Mouse (Mus musculus): ENCODE data around the gene Adora2a. TPM values are rescaled to one million over a fixed set of nuclear protein-coding genes. Genes with fewer than 3 reads are reported as not detected.

Adora2a gene
- total and polyA plus RNA-seq, 3 experiments = 0.04 TPM; not detected in 2

GRCm38 (mm10) chr10:75299785-75300418 lies 16.8 kb upstream of the Adora2a start (continued):
- peak; percentile 81 for TF ChIP-seq ZNF384 (IDR thresholded peaks at IDR 0.05; ENCODE audit: low read depth, low read length)
- peak; percentile 95 for TF ChIP-seq MAX (IDR thresholded peaks at IDR 0.05; ENCODE audit: low read length)
- no peak for TF ChIP-seq KAT2A (conservative IDR thresholded peaks at IDR 0.05; ENCODE audit: low read depth, low read length)
- TF ChIP-seq TAL1 (IDR thresholded peaks at IDR 0.05; ENCODE audit: low read length) = peak; percentile 42; the same call in 1 of the 2 replicates
- TF ChIP-seq HCFC1 (IDR thresholded peaks at IDR 0.05; ENCODE audit: low read depth, low read length) = peak; percentile 61; the same call in 1 of the 2 replicates
- 0 out of 2 replicates have a peak, but pooled peaks have one; percentile 27 for TF ChIP-seq TBP (IDR thresholded peaks at IDR 0.05; ENCODE audit: low read depth, low read length)

- peak overlapping the region; percentile 93 for H3K27ac ChIP-seq (ENCODE audit: control insufficient read depth, low read depth, low read length)
- DNase-seq (ENCODE audit: low read depth, low spot score) = peak; percentile 83
- H3K36me3 ChIP-seq (ENCODE audit: control insufficient read depth in 1 of 2, insufficient read depth in 2 of 2, low read length in 2 of 2) = peaks cover 0 to 54% of the 10 kb centered on the region in 2 experiments; a peak in 3 of 4 replicates
- no peaks in the 10 kb centered on the region for H3K9me3 ChIP-seq (replicated peaks; ENCODE audit: insufficient read depth, low read length)
- H3K4me3 ChIP-seq (ENCODE audit: control insufficient read depth in 1 of 2, insufficient read depth in 1 of 2, low read depth in 2 of 2, low read length in 2 of 2) = no peak overlapping the region
- no peaks in the 10 kb centered on the region for H3K79me2 ChIP-seq (ENCODE audit: control insufficient read depth, insufficient read depth, low read length, poor library complexity)
- H3K9ac ChIP-seq (ENCODE audit: control insufficient read depth, low read depth, low read length, poor library complexity, severe bottlenecking) = peak overlapping the region; percentile 32
- no peaks in the 10 kb centered on the region for H3K27me3 ChIP-seq (ENCODE audit: control insufficient read depth in 1 of 2, insufficient read depth in 2 of 2, low read length in 2 of 2)
- H3K4me1 ChIP-seq (ENCODE audit: control insufficient read depth in 1 of 2, insufficient read depth in 2 of 2, low read length in 2 of 2) = peaks cover 45 to 53% of the 10 kb centered on the region in 2 experiments
- TF ChIP-seq ZNF384 (IDR thresholded peaks at IDR 0.05; ENCODE audit: low read depth, low read length) (no peak), NELFE (IDR thresholded peaks at IDR 0.05; ENCODE audit: low read depth, low read length) (no peak), CHD1 (IDR thresholded peaks at IDR 0.05; ENCODE audit: low read depth, low read length) (no peak), HCFC1 (IDR thresholded peaks at IDR 0.05; ENCODE audit: low read depth, low read length) (peak; percentile 49; the same call in 1 of the 2 replicates), RCOR1 (IDR thresholded peaks at IDR 0.05; ENCODE audit: low read depth, low read length) (peak; percentile 52; the same call in 1 of the 2 replicates), USF2 (IDR thresholded peaks at IDR 0.05; ENCODE audit: borderline replicate concordance in 1 of 2, insufficient read depth in 1 of 2, low read depth in 1 of 2, low read length in 2 of 2) (no peak), SMC3 (IDR thresholded peaks at IDR 0.05; ENCODE audit: low read depth, low read length) (no peak), ZC3H11A (IDR thresholded peaks at IDR 0.05; ENCODE audit: low read depth, low read length) (no peak), TCF12 (IDR thresholded peaks at IDR 0.05; ENCODE audit: low read depth, low read length) (peak; percentile 75), TAL1 (IDR thresholded peaks at IDR 0.05; ENCODE audit: low read length) (no peak), ZKSCAN1 (IDR thresholded peaks at IDR 0.05; ENCODE audit: low read depth, low read length) (no peak), ZMIZ1 (IDR thresholded peaks at IDR 0.05; ENCODE audit: low read depth, low read length) (no peak), CHD2 (IDR thresholded peaks at IDR 0.05; ENCODE audit: low read length) (no peak), EP300 (IDR thresholded peaks at IDR 0.05; ENCODE audit: low read depth in 1 of 2, low read length in 2 of 2) (peak; percentile 61 to 74), BHLHE40 (IDR thresholded peaks at IDR 0.05; ENCODE audit: borderline replicate concordance, low read depth, low read length) (peak; percentile 53; the same call in 1 of the 2 replicates), MAZ (IDR thresholded peaks at IDR 0.05; ENCODE audit: low read depth, low read length) (no peak), KAT2A (conservative IDR thresholded peaks at IDR 0.05; ENCODE audit: low read depth, low read length) (no peak), JUND (IDR thresholded peaks at IDR 0.05; ENCODE audit: low read depth, low read length) (no peak), GABPA (IDR thresholded peaks at IDR 0.05; ENCODE audit: low read depth, low read length) (peak; percentile 56; the same call in 1 of the 2 replicates), MYB (IDR thresholded peaks at IDR 0.05; ENCODE audit: low read depth, low read length) (no peak), POLR2A (IDR thresholded peaks at IDR 0.05; ENCODE audit: control insufficient read depth in 1 of 2, insufficient read depth in 1 of 2, low read depth in 1 of 2, low read length in 2 of 2, poor library complexity in 1 of 2) (no peak), MYC (IDR thresholded peaks at IDR 0.05; ENCODE audit: low read depth, low read length) (peak; percentile 63; the same call in 1 of the 2 replicates), NRF1 (IDR thresholded peaks at IDR 0.05; ENCODE audit: insufficient read depth, low read depth, low read length, poor library complexity, severe bottlenecking) (peak; percentile 38; the same call in 1 of the 2 replicates), ETS1 (IDR thresholded peaks at IDR 0.05; ENCODE audit: low read depth, low read length) (peak; percentile 73), MAX (IDR thresholded peaks at IDR 0.05; ENCODE audit: low read length) (peak; percentile 92), USF1 (IDR thresholded peaks at IDR 0.05; ENCODE audit: low read depth, low read length) (peak; percentile 37; the same call in 1 of the 2 replicates), TBP (IDR thresholded peaks at IDR 0.05; ENCODE audit: low read depth, low read length) (peak; percentile 74), CTCF (IDR thresholded peaks at IDR 0.05 in 2 of 3, conservative IDR thresholded peaks at IDR 0.05 in 1 of 3; ENCODE audit: control insufficient read depth in 1 of 3, insufficient read depth in 1 of 3, low read depth in 2 of 3, low read length in 3 of 3, poor library complexity in 1 of 3, severe bottlenecking in 1 of 3) (no peak), POLR2AphosphoS5 (IDR thresholded peaks at IDR 0.05; ENCODE audit: borderline replicate concordance, low read depth, low read length) (no peak), E2F4 (IDR thresholded peaks at IDR 0.05; ENCODE audit: borderline replicate concordance, low read depth, low read length) (no peak), MEF2A (IDR thresholded peaks at IDR 0.05; ENCODE audit: extremely low read depth, insufficient replicate concordance, low read depth, low read length, poor library complexity, severe bottlenecking) (peak; percentile 27; the same call in 1 of the 2 replicates)
Observed at GRCm38 (mm10) chr10:75301195-75301806, 15.4 kb upstream of the Adora2a start.
